Mouse (Mus musculus) stomach, postnatal 0 days (tissue): ENCODE measurements around the gene Rhobtb1.

Experiments used
- CTCF ChIP-seq: IDR thresholded peaks from 2 replicates; pipeline ENCODE4 v1.5.1; 2016; ENCODE audit warnings: antibody characterized with exemption, low read depth, mild to moderate bottlenecking, moderate library complexity
- EP300 ChIP-seq: optimal IDR thresholded peaks from 2 replicates; pipeline ENCODE3; 2016; ENCODE audit warnings: antibody characterized with exemption

DNA sequence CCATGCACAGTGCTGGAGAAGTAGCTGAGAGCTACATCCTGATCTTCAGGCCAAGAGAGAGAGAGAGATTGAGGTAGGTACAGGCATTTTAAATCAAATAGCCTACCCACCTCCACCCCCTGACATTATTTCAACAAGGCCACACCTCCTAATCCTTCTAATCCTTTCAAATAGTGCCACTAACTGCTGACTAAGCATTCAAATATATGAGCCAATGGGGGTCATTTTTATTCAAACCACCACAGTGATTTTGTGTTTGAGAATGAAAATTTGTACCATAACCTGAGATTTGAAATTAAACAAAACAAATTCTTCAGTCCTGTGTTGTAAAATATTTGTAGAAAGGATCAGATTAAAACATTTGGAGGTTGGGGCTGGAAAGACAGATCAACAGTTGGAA is 33.2 kb upstream of the Rhobtb1 start:
- no peak for TF ChIP-seq CTCF
- no peak for TF ChIP-seq EP300
